Mouse (Mus musculus) C2C12 (cell line): Measurements from ENCODE around the gene Slc2a4.

Experiments used
- CTCF ChIP-seq: IDR thresholded peaks from one replicate; pipeline ENCODE4 v1.5.1; 2011; ENCODE audit not compliant: control insufficient read depth, insufficient read depth, insufficient read length
- MAX ChIP-seq: IDR thresholded peaks from one replicate; pipeline ENCODE4 v1.6.1; 2011; ENCODE audit warnings: mild to moderate bottlenecking, control low read depth
- MYOD1 ChIP-seq: IDR thresholded peaks from one replicate; pipeline ENCODE4 v1.6.1; 2011; ENCODE audit warnings: low read depth; ENCODE audit not compliant: control insufficient read depth, insufficient read length

- no peak for TF ChIP-seq MYOD1
- TF ChIP-seq CTCF, result no peak
- TF ChIP-seq MAX, result no peak
Observed at GRCm38 (mm10) chr11:69927501-69927900, 20.5 kb downstream of the Slc2a4 start.
